Mouse (Mus musculus) C2C12 (cell line): Measurements from ENCODE around the gene Zfp503.

ENCODE experiments used
- CEBPB ChIP-seq: IDR thresholded peaks from one replicate; pipeline ENCODE4 v1.6.1; 2011; ENCODE audit warnings: low read depth, mild to moderate bottlenecking, control low read depth, moderate library complexity
- CTCF ChIP-seq: IDR thresholded peaks from one replicate; pipeline ENCODE4 v1.5.1; 2011; ENCODE audit not compliant: control insufficient read depth, insufficient read depth, insufficient read length

GRCm38 (mm10) chr14:21991251-21991780 lies 1.9 kb upstream of the Zfp503 start:
- TF ChIP-seq CTCF (no peak), CEBPB (no peak)
